Mouse (Mus musculus): ENCODE measurements around the gene Sertad4. TPM values are rescaled to one million over a fixed set of nuclear protein-coding genes. Genes with fewer than 3 reads are reported as not detected.
A peak's percentile ranks its signal among the peaks of the same experiment; 100 is the strongest.

The Sertad4 gene
- total and polyA plus RNA-seq, 2 experiments from 2014 or later, result 4.0 to 5.0 TPM

DNA sequence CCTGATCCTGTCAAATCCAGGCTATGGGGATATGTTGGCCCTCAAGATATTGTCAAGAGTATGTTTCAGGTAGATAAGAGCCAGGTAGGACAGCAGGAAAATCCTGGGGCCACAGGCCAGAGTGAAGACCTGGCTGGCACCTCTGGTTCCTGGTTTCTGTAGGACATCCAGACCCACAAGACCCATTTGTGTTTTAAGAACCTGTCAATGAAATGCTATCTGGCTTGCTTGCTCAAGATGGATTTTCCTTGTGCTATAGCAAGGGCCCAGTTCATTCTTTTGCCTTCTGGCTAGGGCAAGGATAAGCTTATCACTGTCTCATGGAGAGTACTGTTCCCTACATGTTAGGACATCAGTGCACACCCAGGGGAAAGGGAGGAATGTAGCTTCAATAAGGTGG, 3.5 kb downstream of the Sertad4 start:
- no peaks in the 10 kb centered on the region for H3K9me3 ChIP-seq (replicated peaks; ENCODE audit: control insufficient read depth, low read length)
- ATAC-seq (ENCODE audit: insufficient read depth, low read depth), result no peak
- peak overlapping the region; percentile 17; the same call in 1 of the 2 replicates for H3K4me2 ChIP-seq (ENCODE audit: low read depth, low read length)
- 0 out of 2 replicates have a peak overlapping the region, but pooled peaks have one; percentile 3 for H3K9ac ChIP-seq (replicated peaks; ENCODE audit: low read depth, low read length)
- H3K27ac ChIP-seq (ENCODE audit: low read depth), result peak overlapping the region; percentile 63
- H3K27me3 ChIP-seq (ENCODE audit: control insufficient read depth, insufficient read depth, low read length), result peaks cover 25% of the 10 kb centered on the region; the same call in 1 of the 2 replicates
- no peak for TF ChIP-seq EP300 (IDR thresholded peaks at IDR 0.05; ENCODE audit: low read depth)
- no peak for TF ChIP-seq CTCF (IDR thresholded peaks at IDR 0.05; ENCODE audit: low read depth)
- no peak overlapping the region for H3K4me3 ChIP-seq (ENCODE audit: low read depth, low read length)
- no peak for DNase-seq (ENCODE audit: low spot score)
- peaks cover 14% of the 10 kb centered on the region; the same call in 1 of the 2 replicates for H3K36me3 ChIP-seq (replicated peaks; ENCODE audit: control insufficient read depth, insufficient read depth, low read length)
- peaks cover 20% of the 10 kb centered on the region for H3K4me1 ChIP-seq (ENCODE audit: control insufficient read depth, insufficient read depth)

DNA sequence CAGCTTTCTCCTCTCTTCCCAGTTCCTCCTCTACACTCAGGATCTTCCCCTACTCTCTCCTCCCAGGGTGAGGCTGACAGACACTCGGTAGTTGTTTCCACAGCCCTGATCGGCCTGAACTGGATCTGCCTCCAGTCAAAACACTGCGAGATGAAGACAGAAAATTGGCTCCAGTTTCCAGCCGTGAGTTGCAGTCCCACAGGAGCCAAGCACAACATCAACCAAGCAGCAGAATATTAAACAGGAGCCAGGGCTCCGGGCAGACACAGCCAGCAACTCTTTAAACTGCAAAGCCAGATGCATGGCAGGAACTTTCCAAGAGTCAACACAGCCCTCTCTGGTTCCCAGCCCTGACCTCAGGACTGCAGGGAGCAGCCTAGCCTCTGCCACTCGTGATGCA, 3.9 kb downstream of the Sertad4 start:
- peak overlapping the region; percentile 63 for H3K27ac ChIP-seq (ENCODE audit: low read depth)
- DNase-seq (ENCODE audit: low spot score) (peak; percentile 88), ATAC-seq (ENCODE audit: insufficient read depth, low read depth) (peak; percentile 80)
- H3K4me3 ChIP-seq (ENCODE audit: low read depth, low read length), result no peak overlapping the region
- no peak overlapping the region for H3K9ac ChIP-seq (replicated peaks; ENCODE audit: low read depth, low read length)
- WGBS, result 4% methylated on average over 6 of the region's 6 CpGs
- peaks cover 25% of the 10 kb centered on the region; the same call in 1 of the 2 replicates for H3K27me3 ChIP-seq (ENCODE audit: control insufficient read depth, insufficient read depth, low read length)
- H3K4me2 ChIP-seq (ENCODE audit: low read depth, low read length), result peak overlapping the region; percentile 17
- peaks cover 14% of the 10 kb centered on the region; the same call in 1 of the 2 replicates for H3K36me3 ChIP-seq (replicated peaks; ENCODE audit: control insufficient read depth, insufficient read depth, low read length)
- no peaks in the 10 kb centered on the region for H3K9me3 ChIP-seq (replicated peaks; ENCODE audit: control insufficient read depth, low read length)
- TF ChIP-seq EP300 (IDR thresholded peaks at IDR 0.05; ENCODE audit: low read depth) (no peak), CTCF (IDR thresholded peaks at IDR 0.05; ENCODE audit: low read depth) (no peak)
- H3K4me1 ChIP-seq (ENCODE audit: control insufficient read depth, insufficient read depth), result peaks cover 20% of the 10 kb centered on the region

DNA sequence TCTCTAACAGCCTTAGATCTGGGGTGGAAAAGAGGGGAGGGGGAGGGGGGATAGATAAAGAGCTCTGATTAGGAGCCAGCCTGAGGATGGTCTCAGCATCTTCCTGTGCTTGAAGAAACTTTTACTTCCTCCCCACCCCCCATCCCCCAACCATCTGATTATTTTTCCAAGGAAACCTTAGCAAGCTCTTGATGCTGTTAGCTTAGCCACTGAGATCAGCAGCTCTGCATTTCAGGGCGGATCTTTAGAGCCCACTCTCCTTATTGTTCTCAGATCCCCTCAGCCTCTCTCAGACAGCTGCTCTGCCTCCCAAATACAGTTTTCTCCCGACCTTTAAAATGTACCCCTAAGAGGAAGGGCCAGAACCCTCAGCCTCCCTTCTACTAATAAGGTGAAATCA, 4.4 kb downstream of the Sertad4 start:
- no peak for DNase-seq (ENCODE audit: low spot score)
- no peak for TF ChIP-seq CTCF (IDR thresholded peaks at IDR 0.05; ENCODE audit: low read depth)
- TF ChIP-seq EP300 (IDR thresholded peaks at IDR 0.05; ENCODE audit: low read depth), result no peak
- H3K27me3 ChIP-seq (ENCODE audit: control insufficient read depth, insufficient read depth, low read length), result peaks cover 23% of the 10 kb centered on the region; the same call in 1 of the 2 replicates
- no peak overlapping the region for H3K9ac ChIP-seq (replicated peaks; ENCODE audit: low read depth, low read length)
- H3K4me2 ChIP-seq (ENCODE audit: low read depth, low read length), result no peak overlapping the region; the same call in 1 of the 2 replicates
- H3K36me3 ChIP-seq (replicated peaks; ENCODE audit: control insufficient read depth, insufficient read depth, low read length), result peaks cover 19% of the 10 kb centered on the region; the same call in 1 of the 2 replicates
- WGBS, result 29% methylated on average over 2 of the region's 2 CpGs
- H3K4me3 ChIP-seq (ENCODE audit: low read depth, low read length), result no peak overlapping the region
- H3K27ac ChIP-seq (ENCODE audit: low read depth), result peak overlapping the region; percentile 63; the same call in 1 of the 2 replicates
- peaks cover 20% of the 10 kb centered on the region for H3K4me1 ChIP-seq (ENCODE audit: control insufficient read depth, insufficient read depth)
- ATAC-seq (ENCODE audit: insufficient read depth, low read depth), result no peak
- no peaks in the 10 kb centered on the region for H3K9me3 ChIP-seq (replicated peaks; ENCODE audit: control insufficient read depth, low read length)

DNA sequence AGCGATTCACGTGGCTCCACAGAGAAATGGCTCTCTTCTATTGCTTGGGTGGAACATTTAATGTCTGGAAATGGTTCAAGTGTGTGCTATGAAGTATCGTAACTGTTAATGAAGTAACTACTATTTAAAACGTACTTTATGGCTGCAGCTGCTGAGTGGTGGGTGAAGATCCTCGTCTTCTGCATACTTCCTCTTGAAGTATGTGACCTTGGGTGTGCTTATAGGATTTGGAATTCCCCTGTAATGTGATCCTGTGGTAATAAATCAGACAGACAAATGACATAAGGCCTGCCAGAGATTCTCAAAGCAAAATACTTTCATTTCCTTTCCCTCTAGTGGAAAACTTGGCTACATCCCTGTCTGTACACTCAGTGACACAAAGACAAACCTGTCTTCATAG, 5.9 kb downstream of the Sertad4 start:
- Histone ChIP-seq H3K4me3 (ENCODE audit: low read depth, low read length) (no peak overlapping the region), H3K9me3 (replicated peaks; ENCODE audit: control insufficient read depth, low read length) (no peaks in the 10 kb centered on the region), H3K4me2 (ENCODE audit: low read depth, low read length) (no peak overlapping the region), H3K9ac (replicated peaks; ENCODE audit: low read depth, low read length) (no peak overlapping the region), H3K27ac (ENCODE audit: low read depth) (no peak overlapping the region), H3K36me3 (replicated peaks; ENCODE audit: control insufficient read depth, insufficient read depth, low read length) (peaks cover 22% of the 10 kb centered on the region; the same call in 1 of the 2 replicates), H3K27me3 (ENCODE audit: control insufficient read depth, insufficient read depth, low read length) (peaks cover 20% of the 10 kb centered on the region; the same call in 1 of the 2 replicates), H3K4me1 (ENCODE audit: control insufficient read depth, insufficient read depth) (peaks cover 20% of the 10 kb centered on the region)
- TF ChIP-seq CTCF (IDR thresholded peaks at IDR 0.05; ENCODE audit: low read depth) (no peak), EP300 (IDR thresholded peaks at IDR 0.05; ENCODE audit: low read depth) (no peak)
- ATAC-seq (ENCODE audit: insufficient read depth, low read depth) (no peak), DNase-seq (ENCODE audit: low spot score) (no peak)
- WGBS, result 57% methylated on average over 5 of the region's 5 CpGs

DNA sequence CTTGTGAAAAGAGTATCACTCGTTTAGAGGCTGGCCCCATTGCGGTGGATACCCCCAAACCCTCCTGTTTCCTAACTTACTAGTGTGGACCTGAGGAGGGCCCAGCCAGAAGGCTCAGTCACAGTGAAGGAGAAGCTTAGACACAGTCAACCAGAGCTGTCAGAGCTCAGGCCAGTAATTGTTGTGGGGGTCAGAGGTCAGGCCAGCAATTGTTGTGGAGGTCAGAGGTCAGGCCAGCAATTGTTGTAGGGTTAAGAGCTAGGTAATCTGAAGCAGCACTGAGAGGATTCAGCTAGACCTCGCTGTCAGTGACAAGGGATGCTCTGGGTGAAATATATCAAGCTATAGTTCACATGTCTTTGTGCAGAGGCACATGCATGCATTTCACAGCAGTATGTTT, 8.3 kb downstream of the Sertad4 start:
- Histone ChIP-seq H3K4me2 (ENCODE audit: low read depth, low read length) (no peak overlapping the region), H3K27me3 (ENCODE audit: control insufficient read depth, insufficient read depth, low read length) (no peaks in the 10 kb centered on the region; the same call in 1 of the 2 replicates), H3K9ac (replicated peaks; ENCODE audit: low read depth, low read length) (no peak overlapping the region), H3K9me3 (replicated peaks; ENCODE audit: control insufficient read depth, low read length) (no peaks in the 10 kb centered on the region), H3K36me3 (replicated peaks; ENCODE audit: control insufficient read depth, insufficient read depth, low read length) (peaks cover 22% of the 10 kb centered on the region; the same call in 1 of the 2 replicates), H3K4me3 (ENCODE audit: low read depth, low read length) (no peak overlapping the region), H3K4me1 (ENCODE audit: control insufficient read depth, insufficient read depth) (peaks cover 15% of the 10 kb centered on the region), H3K27ac (ENCODE audit: low read depth) (no peak overlapping the region)
- TF ChIP-seq EP300 (IDR thresholded peaks at IDR 0.05; ENCODE audit: low read depth), result no peak
- no peak for TF ChIP-seq CTCF (IDR thresholded peaks at IDR 0.05; ENCODE audit: low read depth)
- WGBS, result 74% methylated on average over 3 of the region's 3 CpGs
- DNase-seq (ENCODE audit: low spot score) (no peak), ATAC-seq (ENCODE audit: insufficient read depth, low read depth) (no peak)

Measured in heart, postnatal 0 days (tissue).